Mouse (Mus musculus) splenic B cell, adult 2 months (primary cell): ENCODE results near the gene Calcrl.
"Not testable (repeated sequence)": the region's sequence is repeated elsewhere in the genome, so short reads cannot be mapped to it uniquely, and the experiment has no call there.

Experiments used
- DNase-seq: peaks from one replicate; pipeline ENCODE4 v3.0.0-alpha.2; 2011; ENCODE audit warnings: low read depth, low spot score
- H3K27me3 ChIP-seq: 2 replicates; pipeline ENCODE4 v1.6.1; 2012; ENCODE audit warnings: mild to moderate bottlenecking, low read length, moderate library complexity, mixed read lengths; ENCODE audit not compliant: control insufficient read depth, poor library complexity, insufficient read depth, severe bottlenecking
- H3K36me3 ChIP-seq: 2 replicates; pipeline ENCODE4 v1.6.1; 2012; ENCODE audit warnings: mild to moderate bottlenecking, low read length, moderate library complexity, mixed read lengths; ENCODE audit not compliant: control insufficient read depth, poor library complexity, insufficient read depth, severe bottlenecking

Gene Calcrl

GRCm38 (mm10) chr2:84426531-84426930, 1.3 kb upstream of the Calcrl start:
- H3K27me3 ChIP-seq: no peaks in the 10 kb centered on the region
- DNase-seq: peak; percentile 54
- H3K36me3 ChIP-seq: no peaks in the 10 kb centered on the region

GRCm38 (mm10) chr2:84416501-84416900, 8.7 kb downstream of the Calcrl start:
- Histone ChIP-seq H3K27me3 (no peaks in the 10 kb centered on the region), H3K36me3 (no peaks in the 10 kb centered on the region)
- DNase-seq: no peak

DNA sequence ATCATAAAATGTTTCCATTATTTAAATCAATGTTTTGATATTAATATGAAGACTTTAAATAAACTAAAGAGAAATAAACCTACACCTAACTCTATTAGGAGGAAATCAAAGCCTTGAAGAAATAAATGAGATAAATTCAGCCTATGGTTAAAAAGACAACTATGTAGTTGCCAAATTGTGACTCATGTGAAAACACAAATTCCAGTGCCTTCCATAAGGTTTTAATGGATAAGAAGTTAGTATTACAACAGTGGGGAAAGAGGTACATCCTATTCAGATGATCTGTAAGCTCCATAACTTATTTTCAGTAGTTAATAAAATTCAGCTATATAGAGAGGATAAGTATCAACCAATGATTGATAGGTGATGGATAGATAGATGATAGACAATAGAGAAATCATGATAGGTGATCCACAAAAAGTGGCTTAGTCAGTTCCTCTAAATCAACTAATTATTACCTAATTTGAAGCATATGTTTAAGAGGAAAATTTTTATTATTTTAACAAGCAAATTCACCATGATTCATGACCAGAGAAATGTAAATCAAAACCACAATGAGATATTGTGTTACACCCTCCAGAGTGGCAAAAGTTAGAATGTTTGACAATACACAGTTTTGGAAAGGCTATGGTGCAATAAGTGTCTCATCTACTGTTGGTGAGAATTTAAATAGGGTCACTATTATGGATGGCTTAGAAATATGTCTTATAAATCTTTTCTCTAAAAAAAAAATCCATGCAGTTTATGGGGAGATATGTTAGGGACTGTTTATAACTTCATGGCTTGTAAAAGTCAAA, 15.2 kb downstream of the Calcrl start:
- Histone ChIP-seq H3K27me3 (no peaks in the 10 kb centered on the region), H3K36me3 (no peaks in the 10 kb centered on the region)
- DNase-seq: no peak

DNA sequence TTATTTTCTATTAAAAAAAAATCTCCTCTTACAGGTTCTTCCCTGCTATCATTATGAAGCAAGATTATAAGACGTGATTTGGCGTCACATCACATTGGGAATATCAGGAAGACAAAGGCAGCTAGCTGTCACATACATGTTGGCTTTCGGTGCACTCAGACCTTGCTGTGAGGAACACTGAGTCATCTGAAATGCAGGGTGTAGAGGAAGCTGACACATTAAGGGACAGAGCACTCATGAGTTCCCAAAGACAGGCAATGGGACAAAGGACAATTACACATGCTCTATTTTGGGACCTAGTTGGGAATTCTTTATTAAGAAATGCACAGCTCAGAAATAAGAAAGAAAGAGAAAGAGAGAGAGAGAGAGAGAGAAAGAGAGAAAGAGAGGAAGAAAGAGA, 20.4 kb downstream of the Calcrl start:
- no peak for DNase-seq
- no peaks in the 10 kb centered on the region for H3K36me3 ChIP-seq

DNA sequence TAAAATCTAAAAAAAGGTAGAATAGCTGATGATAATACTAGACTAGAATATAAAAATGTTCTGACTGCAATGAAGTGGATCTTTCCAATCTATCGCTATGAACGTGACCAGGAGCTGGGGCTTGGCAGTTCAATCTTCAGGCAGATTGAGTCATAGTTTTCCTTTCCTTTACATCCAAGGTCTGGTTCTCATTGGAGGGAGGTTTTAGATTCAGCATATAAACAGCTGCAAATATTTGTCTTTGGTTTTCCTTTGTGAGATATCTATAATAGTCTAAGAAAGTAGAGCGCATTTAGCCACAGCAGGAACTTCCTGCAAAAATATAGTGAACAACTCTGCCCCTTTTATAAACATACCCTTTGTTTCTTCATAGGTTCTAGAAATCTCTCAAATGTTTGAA, 22.5 kb downstream of the Calcrl start:
- H3K27me3 ChIP-seq: no peaks in the 10 kb centered on the region
- no peak for DNase-seq
- H3K36me3 ChIP-seq: no peaks in the 10 kb centered on the region

More for the DNA sequence above, 20.4 kb downstream of the Calcrl start:
- no peaks in the 10 kb centered on the region for H3K27me3 ChIP-seq

DNA sequence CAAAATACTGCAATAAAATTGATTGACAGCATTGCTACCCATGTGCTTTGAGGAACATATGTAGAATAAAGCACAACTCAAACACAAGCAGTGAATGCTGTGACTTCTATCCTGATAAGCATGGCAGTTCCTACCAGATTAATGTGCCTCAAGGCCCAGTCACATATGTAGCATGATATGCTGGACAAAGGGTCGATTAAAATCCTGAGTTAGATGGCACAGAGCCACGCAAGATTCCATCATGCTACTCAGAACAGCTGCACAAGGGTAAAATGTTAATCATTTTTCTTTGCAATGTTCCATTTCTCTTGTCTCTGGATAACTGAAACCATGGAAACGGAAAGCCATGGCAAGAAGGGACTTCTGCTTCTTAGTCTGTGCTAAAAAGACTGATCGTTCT, 28.7 kb downstream of the Calcrl start:
- no peak for DNase-seq
- Histone ChIP-seq H3K27me3 (no peaks in the 10 kb centered on the region), H3K36me3 (no peaks in the 10 kb centered on the region)

DNA sequence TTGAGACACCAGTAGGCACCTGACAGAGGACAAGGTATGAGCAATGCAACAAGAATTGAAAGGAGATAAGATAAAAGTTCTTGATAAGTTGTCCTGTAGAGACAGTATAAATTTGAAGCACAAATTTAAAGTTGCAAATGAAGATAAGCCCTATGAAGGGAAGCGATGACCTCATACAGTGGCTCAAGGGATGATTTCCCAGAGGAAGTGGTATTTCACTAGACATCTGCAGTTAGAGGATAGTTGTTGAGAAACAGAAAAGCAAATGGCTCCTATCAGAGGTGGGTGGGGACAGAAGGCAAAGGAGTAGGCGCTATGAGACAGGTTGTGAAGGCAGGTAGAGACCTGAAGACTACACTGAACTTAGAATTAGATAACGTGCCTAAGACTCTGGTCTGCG, 32.0 kb downstream of the Calcrl start:
- no peak for DNase-seq
- Histone ChIP-seq H3K36me3 (no peaks in the 10 kb centered on the region), H3K27me3 (no peaks in the 10 kb centered on the region)

GRCm38 (mm10) chr2:84389075-84389474, 36.1 kb downstream of the Calcrl start:
- DNase-seq: no peak
- no peaks in the 10 kb centered on the region for H3K27me3 ChIP-seq
- H3K36me3 ChIP-seq: no peaks in the 10 kb centered on the region

GRCm38 (mm10) chr2:84388537-84388936, 36.7 kb downstream of the Calcrl start:
- not testable (repeated sequence) for H3K27me3 ChIP-seq, DNase-seq, H3K36me3 ChIP-seq

DNA sequence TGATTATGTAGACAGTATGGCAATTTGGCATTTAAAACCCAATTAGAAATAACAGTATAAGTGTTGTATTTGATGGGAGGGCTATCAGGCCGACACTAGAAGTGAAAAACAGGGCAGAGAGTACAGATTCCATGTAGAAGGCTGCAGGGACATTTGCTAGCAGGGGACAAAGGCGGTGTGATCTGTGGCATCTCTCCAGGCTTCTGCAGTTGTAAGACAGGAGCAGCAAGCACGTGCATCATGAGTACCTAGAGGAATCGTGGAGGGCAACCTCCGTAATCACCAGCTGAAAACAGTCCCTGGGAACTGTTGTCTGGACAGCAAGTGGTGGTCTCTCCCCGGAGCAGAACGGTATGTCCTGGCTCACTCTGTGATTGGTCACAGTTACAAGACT, 37.2 kb downstream of the Calcrl start:
- Histone ChIP-seq H3K27me3 (no peaks in the 10 kb centered on the region), H3K36me3 (no peaks in the 10 kb centered on the region)
- DNase-seq: no peak

- Histone ChIP-seq H3K36me3 (no peaks in the 10 kb centered on the region), H3K27me3 (no peaks in the 10 kb centered on the region)
- peak; percentile 46 for DNase-seq
Observed at GRCm38 (mm10) chr2:84387394-84388022, 37.7 kb downstream of the Calcrl start.

DNA sequence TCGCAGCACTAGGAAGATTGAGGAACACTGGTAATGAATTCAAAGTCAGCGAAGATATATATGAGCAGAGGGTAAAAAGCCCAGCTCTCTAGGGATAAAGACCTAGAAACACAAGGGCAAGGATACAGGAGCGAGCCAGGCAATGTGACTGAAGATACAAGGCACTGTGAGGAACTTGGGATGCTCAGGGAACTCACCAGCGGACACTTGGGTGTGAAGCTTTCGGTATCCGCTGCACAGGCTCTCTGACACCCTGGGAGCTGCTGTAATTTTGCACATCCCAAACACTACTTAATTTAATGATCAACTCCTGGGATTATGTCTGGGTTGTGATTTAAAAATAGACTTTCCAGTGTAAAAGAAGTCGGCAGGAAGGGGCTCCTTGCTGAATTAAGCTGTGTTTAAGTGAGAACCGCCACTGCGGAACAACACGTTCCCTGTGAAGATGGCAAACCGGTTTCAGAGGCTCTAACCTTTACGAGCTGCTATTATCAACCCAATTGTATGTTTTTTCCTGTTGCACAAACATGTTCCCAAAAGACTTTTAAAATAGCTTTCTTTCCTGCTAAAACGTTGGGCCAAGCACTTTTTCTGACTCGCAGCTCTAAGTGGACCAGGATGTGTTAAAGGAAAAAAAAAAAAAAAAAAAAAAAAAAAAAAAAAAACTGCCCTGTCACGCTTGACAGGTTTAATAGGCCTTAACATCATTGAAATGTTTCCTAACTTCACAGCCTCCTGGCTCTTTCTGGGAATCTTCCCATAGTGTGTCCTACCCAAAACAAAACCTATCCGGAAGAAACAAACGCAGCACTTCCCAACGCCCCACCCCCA, 38.4 kb downstream of the Calcrl start:
- no peak for DNase-seq
- H3K27me3 ChIP-seq: no peaks in the 10 kb centered on the region

DNA sequence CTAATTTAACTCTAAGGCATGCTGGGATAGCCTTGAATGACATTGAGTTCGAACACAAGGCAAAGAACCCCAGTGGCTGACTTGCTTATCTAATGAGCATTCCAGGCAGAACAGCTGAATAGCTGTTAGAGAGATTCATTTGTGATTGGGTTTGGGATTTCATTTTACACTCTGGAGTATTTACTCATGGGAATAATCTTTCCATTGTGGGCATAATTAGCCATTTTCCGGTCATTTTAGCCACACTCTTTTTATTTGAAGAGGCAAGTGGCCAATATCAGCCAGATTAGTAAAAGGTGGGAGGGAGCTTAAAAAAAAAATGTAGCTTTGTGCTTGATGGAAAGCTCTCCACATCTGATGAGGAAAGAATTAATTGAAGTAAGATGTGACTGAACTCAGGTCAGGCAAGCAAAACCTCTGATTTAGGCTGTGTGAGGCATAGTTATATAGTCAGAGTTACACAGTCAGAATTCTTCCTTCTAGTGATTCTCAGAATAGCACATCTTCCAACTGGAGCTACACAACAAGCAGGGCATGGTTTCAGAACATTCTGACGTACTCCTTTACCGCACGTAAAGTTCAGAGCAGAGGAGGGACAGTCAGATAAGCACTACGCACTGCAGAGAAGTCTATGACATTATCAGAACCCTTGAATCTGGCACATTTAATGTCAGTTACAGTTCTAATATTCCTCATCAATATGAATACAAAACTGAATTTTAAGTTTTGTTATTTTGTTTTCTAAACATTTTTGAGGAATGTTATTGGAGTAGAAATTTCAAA, 40.1 kb downstream of the Calcrl start:
- no peaks in the 10 kb centered on the region for H3K36me3 ChIP-seq
- H3K27me3 ChIP-seq: no peaks in the 10 kb centered on the region
- no peak for DNase-seq

More for the DNA sequence above, 38.4 kb downstream of the Calcrl start:
- H3K36me3 ChIP-seq: no peaks in the 10 kb centered on the region

DNA sequence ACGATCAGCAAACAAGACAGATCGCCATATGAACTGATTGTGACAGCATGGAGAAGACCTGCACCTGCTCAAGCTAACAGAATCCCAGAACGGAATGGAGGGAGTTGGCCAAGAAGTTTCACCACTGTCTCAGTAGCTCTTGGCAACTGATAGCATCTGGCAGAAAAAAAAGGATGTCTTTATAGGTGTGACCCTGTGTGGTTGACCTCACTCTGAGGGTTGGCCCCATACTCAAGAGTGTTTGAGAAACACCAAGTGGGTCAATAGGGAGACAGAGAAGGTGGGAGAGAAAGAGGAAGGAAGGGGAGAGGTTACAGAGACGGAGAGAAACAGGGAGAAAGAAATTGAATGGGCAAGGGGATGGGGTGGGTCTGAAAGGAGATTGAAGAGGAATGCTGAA, 41.4 kb downstream of the Calcrl start:
- H3K27me3 ChIP-seq: no peaks in the 10 kb centered on the region
- no peak for DNase-seq

More for the DNA sequence above, 41.4 kb downstream of the Calcrl start:
- H3K36me3 ChIP-seq: no peaks in the 10 kb centered on the region
